Mouse (Mus musculus) lung, postnatal 0 days (tissue): ENCODE measurements around the gene Abhd6.

Experiments
- CTCF ChIP-seq: IDR thresholded peaks from 2 replicates; pipeline ENCODE4 v1.5.1; 2016; ENCODE audit warnings: antibody characterized with exemption, mild to moderate bottlenecking
- EP300 ChIP-seq: IDR thresholded peaks from 2 replicates; pipeline ENCODE4 v1.6.1; 2016; ENCODE audit warnings: antibody characterized with exemption, mild to moderate bottlenecking, control low read depth

GRCm38 (mm10) chr14:8011297-8011696, 8.6 kb downstream of the Abhd6 start:
- TF ChIP-seq CTCF (no peak), EP300 (no peak)
